Mouse (Mus musculus) heart, postnatal 14 days (tissue): ENCODE results near the gene Ccnk. TPM values are rescaled to one million over a fixed set of nuclear protein-coding genes. Genes with fewer than 3 reads are reported as not detected.

Experiments
- DNase-seq, 2 experiments: peaks; one replicate each; pipeline ENCODE4 v3.0.0; 2021 to 2022
- intact Hi-C: fragments of 180-260 bp; cut with DNase I; formaldehyde crosslinking; loops from one replicate; pipeline ENCODE4 v1.15.1; 2025
- total RNA-seq, 2 experiments: library from RNA; stranded (reverse); gene quantifications; 2 replicates each; pipeline ENCODE4 v1.2.3; 2021

The Ccnk gene
- total RNA-seq, 2 experiments from 2014 or later = 27.6 to 28.0 TPM

DNA sequence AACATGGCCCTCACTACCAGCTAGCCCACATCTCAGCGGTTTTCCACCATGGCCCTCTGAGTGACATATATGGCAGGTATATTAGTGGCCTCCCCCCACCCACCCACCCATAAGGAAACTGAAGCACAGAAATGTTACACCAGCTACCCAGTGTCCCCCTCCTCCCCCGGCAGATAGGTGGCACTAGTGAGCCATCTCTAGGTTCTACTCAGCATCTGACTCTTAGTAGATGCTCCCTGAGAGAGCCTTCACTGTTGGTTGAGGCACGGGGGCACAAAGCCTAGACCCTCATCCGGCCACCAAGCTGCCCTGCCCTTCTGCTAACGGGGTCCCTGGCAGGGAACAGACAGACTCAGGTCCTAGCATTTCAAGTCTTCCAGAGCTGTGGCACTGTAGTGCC, 38.2 kb downstream of the Ccnk start:
- intact Hi-C loops = loop anchor here (2.0 kb wide), 1 partner anchor 75 kb away; no protein-coding TSS in a partner anchor
- peak; percentile 75 to 80 for DNase-seq

DNA sequence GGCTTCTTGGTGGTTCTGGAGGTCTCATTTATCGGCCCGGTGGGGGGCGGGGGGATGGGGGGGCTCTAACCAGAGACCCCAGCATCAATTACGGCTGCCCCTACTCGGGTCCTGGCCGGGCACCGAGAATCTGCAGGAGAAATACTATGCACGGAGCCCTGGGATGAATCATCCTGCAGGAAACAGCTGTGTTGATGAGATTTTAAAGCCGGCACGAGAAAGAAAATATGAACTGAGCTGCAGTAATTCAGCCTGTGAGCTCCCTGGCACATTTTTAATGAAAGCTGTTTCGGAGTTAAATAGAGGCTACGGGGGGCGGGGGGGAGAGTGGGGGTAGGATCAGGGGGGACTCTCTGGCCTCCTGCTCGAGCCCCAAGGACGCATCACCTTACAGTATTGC, 39.8 kb downstream of the Ccnk start:
- no peak for DNase-seq

DNA sequence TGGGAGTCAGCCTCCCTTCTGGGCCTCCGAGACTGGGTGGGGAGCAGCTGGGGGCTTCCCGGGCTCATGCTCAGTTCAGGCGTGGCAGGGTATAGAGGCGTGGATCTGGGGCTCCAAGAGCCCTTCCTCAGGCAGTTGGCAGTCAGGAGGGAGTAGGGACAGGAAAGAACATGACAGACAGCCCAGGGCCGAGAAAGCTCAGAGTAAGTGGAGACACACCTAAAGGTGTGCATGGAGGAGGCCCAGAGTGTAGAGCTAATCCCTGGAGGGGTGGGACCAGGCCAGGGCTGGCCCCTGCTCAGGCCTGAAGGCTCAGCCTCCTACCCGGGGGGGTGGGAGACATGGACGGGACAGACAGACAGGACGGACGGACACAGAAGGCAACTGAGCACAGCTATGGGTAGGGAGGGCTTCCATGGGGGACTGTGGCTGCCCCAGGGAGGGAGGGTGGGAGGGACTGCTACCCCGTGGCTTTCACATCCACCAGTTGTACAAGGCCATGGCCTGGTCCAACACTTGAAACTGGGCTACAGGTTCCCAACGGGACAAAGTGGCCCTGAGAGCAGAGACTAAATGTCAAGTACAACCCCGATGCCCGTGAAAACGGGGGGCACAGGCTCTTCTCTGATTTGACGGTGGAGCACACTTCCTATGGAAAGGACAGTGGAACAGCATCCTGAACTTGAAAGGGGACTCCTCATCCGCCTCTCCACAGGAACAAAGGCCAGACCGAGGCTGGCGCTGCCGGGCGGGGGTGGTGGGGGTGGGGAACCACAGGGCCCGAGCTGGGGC, 40.6 kb downstream of the Ccnk start:
- no peak for DNase-seq
- intact Hi-C loops = no loop called here

More for the DNA sequence above, 39.8 kb downstream of the Ccnk start:
- intact Hi-C loops = no loop called here

DNA sequence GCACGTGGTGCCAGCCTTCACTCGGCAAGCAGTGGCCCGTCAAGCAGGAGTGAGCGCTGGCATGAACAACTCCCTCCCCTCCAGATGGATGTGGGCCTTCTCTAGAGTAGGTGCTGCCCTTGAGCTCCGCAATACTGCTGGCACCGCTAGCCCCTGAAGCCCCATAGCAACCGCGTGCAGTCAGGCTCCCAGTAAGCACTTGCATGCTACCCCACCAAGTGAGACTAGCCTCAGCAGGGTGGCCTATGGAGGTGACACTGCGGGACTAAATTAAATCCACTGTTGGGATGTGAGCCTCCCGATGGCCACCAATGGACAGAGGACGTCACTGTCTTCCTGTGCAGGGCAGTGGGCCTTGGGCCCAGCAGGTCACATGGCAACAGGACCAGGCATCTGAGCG, 41.2 kb downstream of the Ccnk start:
- intact Hi-C loops = no loop called here
- DNase-seq = no peak

DNA sequence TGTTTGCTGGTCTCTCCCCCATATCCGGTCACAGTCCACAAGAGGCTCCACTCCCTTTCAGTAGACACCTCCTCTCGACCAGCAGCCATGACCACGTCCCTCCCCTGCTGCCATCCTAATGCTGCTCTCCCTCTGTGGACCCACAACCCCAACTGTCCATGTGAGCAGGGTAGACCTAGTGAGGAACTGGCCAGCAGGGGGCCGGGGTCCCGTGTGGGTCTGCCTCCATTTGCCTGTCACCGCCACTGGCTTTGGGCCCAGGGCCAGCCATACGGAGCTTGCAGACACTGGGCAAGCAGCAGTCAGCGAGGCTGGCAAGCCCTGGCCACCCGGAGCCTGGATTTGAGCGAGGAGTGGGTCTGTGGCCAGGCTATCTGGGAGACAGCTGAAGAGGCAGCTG, 41.8 kb downstream of the Ccnk start:
- DNase-seq = no peak
- intact Hi-C loops = no loop called here

DNA sequence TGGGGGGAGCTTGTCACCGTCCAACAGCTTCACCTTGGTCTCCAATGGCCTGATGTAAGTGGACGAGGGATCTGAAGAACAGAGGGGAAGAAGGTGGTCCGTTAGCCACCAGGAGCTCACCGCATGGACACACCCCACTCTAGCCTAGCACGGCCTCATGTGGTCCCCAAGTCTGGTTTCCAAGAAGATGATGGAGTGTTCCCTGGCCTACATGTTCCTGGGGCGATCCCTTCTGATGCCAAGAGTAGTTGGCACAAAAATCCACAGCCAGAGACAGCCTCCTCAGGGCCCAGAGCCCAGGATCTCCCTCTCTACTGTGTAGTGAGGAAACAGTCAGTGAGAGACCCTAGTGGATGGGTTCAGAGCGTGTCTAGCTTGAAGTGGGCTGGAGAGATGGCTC, 42.3 kb downstream of the Ccnk start:
- intact Hi-C loops = loop anchor here (2.0 kb wide), 1 partner anchor 55 kb away; no protein-coding TSS in a partner anchor
- no peak for DNase-seq

DNA sequence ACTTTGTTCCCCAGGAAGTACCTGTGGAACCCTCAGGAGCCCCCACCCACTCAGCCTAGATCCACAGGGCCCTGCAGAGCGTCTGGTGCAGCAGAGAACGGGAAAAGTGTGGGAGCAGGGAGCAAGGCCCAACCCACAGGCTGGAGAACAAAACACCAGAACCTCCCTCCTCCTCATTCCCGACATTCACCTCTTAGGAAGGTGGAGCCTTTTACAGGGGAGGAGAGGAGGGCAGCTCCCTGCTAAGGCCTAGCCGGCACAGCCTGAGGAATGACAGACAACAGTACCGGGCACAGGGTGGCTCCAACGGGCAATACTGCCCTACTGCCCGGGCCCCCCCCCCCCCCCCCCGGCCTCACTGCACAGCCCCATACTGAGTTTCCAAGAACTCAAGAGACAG, 44.0 kb downstream of the Ccnk start:
- intact Hi-C loops = loop anchor here (2.0 kb wide), 1 partner anchor 53 kb away; no protein-coding TSS in a partner anchor

DNA sequence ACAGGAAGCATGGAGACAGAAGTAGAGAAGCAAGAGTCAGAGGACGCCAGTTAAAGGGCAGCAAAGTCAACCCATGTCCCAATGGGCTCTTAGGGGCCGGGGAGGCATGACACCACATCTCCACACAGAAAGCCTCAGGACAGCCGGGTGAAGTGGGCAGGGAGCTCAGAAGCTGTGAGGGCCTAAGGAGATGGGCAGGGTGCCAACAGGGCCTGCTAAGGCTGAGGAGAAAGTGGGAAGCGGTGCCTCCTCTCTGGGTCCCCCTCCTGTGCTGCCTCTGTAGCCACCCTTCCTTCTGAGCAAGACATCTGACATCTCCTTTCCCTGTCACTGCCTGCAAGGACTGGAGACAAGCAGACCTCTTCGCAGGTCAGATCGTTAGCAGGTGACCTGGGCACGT, 46.4 kb downstream of the Ccnk start:
- DNase-seq = no peak
- intact Hi-C loops = no loop called here

More for the DNA sequence above, 44.0 kb downstream of the Ccnk start:
- DNase-seq = no peak

DNA sequence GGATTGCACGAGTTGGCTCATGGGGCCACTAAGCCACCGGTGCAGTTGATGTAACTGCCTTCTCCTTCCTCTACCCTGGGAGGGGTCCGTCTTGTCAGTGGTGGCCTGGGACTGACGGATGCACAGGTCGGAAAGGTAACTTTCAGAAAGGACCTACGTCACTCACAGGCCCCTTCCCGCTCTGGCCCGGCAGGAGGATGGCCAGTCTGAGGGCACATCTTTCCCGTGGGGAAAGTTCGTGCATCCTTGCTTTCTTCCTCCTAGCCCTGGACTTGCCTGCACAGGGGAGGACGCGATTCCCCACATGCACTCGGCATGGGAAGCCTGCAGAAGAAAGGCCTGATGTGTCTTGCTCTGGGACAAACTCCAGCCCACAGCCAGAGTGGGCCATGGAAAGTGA, 46.8 kb downstream of the Ccnk start:
- intact Hi-C loops = no loop called here
- no peak for DNase-seq

DNA sequence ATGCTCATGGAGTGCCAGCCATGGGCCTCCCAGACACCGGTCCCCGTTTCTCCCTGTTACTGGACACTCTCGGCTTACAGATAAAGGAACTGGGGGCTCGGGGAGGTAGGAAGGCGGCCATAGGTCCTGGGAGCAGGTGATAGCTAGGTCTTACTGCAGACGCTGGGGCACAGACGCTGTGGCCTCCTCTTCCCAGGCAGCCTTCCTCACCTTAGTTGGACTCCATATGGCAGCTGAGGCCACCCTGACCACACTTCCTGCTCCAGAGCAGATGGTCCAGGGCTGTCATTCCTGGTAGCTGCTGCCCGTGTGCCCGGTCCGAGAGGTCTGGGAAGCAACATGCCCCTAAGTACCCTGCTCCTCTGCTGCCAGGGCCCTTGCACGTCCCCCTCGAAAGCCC, 47.6 kb downstream of the Ccnk start:
- DNase-seq = no peak
- intact Hi-C loops = no loop called here

DNA sequence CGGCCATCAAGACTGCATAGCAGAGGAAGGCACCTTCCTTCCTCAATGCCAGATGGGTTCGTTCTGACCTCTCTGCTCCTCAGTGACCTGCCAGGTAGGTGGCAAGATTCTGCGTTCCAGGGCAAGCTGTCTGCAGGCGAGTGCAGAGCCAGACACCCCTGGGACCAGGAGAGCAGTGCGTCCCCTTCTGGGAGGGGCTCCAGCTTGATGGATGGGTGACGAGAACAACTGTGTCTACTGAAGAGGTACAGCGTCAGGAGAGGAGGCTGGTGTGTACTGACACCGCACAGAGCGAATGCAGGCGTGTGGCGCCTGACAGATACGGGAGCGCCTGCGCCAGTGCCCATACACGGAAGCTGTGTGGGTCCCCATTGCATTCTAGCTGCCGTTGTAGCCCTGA, 48.1 kb downstream of the Ccnk start:
- DNase-seq = no peak
- intact Hi-C loops = no loop called here

DNA sequence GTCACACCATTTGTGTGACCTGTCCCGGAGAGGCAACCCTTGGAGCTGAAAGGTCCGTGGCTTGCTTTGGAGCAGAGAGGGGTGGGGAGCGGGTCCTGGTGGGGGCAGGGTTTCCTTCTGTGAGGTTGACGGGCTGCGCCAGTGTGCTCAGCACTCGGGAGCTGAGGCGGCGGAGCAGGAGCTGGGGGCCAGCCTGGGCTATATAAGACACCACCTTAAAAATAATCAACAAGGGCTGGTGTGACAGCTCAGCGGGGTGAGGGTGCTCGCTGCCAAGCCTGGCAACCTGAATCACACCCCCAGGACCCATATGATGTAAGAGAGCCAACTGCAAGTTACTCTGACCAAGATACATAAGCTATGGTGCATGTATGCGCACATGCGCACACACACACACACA, 50.7 kb downstream of the Ccnk start:
- no peak for DNase-seq
- intact Hi-C loops = no loop called here

DNA sequence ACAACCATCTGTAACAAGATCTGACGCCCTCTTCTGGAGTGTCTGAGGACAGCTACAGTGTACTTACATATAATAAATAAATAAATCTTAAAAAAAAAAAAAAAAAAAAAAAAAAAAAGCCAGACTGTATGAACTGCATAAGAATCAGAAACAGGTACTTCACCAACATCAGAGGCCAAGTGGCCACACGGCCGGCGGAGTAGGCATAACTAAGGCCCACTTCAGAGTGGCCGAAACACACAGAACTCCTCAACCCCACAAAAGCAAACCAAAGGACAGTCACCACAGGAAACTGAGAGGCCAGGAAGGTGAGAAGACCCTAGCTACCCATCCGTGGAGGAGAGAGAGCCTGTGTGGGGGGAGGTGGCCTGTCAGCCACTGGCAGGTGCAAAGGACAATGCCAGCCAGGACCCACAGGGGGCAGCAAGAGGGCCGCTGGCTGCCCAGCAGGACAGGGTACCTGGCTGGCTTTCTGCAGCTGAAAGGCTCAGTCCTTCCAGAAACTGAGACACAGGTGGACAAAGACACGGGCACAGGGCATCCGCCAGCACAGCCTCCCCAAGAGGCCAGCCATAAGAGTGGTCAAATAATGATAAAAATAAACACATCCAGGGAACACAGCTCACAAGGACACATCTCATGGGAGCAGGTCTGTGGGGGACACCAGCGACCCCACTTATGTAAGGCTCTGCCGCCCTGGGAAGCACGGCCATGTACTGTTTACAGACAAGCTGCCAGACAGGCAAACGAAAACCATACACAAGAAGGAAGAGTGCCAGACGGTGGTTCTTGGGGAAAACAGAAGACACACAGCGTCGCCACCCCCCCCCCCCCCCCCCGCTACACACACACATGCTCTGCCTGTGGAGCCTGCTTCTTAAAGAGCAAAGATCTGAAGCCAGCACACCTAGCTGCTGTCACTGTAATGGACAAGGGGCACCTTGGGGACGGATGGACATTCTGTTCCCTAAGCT, 51.7 kb downstream of the Ccnk start:
- intact Hi-C loops = no loop called here

DNA sequence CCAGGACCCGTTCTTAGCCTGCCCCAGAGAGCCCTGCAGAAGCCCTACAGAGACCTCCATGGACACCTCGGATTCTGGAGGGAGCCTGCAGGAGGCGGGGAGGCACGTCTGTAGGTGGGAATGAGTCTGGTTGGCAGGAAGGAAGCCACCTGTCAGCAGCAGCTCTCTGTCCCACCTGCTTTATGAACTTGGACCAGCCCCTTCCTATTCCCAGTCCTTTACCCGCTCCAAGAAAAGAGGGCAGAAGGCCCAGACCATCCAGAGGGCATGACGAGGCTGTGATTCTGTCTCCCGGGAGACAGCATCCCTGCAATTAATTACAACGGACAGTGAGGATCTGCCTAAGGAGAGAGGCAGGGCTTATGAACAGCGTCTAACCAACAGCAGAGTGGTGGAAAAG, 52.5 kb downstream of the Ccnk start:
- intact Hi-C loops = no loop called here
- no peak for DNase-seq

More for the DNA sequence above, 51.7 kb downstream of the Ccnk start:
- peak; percentile 69 to 78 for DNase-seq

DNA sequence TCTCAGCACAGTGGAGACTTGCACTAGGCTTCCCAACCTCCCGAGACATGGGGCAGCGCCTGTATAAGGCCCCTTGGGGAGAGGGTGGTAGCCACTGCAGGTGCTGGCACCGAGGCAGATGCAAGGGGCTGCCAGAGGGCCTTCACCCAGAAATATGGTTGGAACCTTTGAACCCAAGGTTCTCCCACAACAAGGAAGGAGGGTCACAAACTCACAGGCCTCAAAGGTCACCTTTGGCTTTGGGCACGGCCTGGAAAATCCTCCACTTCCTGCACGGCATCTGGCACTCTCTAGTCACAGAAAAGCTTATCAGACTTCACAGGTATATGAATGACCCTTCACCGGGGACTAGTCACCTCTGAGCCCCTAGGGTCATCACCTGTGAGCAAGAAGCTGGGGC, 54.4 kb downstream of the Ccnk start:
- intact Hi-C loops = no loop called here
- DNase-seq = no peak

DNA sequence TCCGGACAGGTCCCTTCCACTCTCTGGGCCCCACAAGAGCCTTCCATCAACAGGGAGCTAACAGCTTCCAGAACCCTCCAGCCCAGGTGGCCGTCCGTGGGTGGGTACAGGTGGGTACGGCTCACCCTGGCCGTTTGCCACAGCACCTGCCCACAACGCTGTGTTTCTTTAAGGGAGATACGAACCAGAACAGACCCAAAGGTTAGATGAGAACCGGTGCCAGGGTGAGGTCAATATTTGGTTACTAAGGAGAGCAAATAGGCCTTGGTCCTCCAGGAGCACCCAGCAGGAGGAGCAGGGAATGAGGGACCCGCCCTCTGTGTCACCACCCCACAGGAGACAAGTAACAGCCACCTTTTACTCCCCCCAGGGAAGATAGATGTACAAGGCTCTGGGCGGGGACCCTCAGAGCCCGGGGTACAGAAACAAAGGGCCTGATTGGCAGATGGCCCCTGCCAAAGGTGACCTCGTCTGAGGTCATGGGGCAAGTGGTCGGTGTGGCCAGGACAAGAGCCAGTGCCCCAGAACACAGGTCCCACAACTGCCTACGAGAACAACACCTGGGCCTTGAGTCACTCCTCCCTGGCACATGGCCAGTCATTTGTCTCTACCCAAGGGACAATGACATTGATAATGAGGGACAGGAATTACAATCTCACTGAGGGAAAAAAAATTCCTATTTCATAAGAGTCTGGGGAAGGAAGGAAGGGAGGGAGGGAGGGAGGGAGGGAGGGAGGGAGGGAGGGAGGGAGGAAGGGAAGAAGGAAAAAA, 55.6 kb downstream of the Ccnk start:
- no peak for DNase-seq
- intact Hi-C loops = loop anchor here (5.0 kb wide), 1 partner anchor 37 kb away; no protein-coding TSS in a partner anchor

DNA sequence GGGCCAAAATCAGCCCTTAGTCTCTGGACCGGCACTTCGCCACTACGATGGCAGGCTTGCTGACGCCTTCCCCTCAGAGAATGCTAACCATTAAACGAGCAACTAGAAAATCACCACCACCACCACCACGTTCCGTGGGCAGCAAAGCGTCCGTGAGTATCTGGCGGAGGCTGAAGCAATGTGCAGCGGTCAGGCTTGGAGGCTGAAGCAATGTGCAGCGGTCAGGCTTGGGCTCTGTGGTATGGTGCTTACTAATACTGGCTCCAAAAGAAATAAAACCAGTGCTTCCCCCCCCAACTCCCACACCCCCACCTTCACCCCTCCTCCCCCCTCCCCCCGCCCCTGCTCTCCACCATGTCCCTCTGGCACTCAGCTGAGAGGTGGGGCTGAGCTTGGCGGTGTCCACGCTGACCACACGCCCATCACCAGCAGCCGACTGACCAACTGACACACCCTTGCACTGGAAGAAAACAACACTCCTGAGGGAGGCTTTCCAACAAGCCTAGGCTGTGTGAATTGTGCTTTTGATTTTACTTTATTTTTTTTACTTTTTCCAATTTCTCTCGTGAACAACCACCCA, 56.7 kb downstream of the Ccnk start:
- DNase-seq = no peak
- intact Hi-C loops = loop anchor here (5.0 kb wide), 1 partner anchor 36 kb away; no protein-coding TSS in a partner anchor

DNA sequence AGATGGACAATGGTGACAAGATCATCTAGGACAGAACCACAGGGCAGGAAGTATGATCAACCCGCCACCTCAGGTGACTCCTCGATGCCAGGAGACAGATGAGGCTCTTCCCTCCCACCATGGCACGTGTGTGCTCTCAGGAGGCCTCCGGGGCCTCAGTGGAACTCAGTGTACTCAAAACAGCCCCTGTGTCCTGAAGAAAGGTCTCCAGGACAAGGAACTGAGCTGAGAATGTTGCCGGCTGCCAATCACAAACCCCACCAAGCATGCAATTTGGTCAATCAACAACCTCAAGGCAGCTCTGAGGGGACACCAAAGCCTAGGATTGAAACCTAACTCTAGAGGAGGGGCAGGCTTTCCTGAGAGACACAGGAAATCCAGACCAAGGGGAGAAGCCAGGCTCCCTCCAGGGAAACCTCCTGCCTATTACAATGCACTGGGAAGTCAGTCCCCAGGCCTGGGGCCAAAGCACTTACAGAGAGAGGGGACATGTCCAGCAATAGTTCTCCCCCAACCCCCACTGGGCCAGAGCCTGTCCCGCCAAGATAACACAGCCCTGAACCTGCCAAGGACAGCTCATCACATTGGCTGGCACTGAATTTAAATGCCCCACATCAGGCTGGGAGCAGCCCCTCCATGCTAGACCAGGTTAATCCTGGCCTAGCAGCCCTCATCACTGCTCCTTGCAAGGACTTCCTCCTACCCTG, 58.1 kb downstream of the Ccnk start:
- DNase-seq = peak; percentile 73 to 83
- intact Hi-C loops = loop anchor here (5.0 kb wide), 1 partner anchor 35 kb away; no protein-coding TSS in a partner anchor

DNA sequence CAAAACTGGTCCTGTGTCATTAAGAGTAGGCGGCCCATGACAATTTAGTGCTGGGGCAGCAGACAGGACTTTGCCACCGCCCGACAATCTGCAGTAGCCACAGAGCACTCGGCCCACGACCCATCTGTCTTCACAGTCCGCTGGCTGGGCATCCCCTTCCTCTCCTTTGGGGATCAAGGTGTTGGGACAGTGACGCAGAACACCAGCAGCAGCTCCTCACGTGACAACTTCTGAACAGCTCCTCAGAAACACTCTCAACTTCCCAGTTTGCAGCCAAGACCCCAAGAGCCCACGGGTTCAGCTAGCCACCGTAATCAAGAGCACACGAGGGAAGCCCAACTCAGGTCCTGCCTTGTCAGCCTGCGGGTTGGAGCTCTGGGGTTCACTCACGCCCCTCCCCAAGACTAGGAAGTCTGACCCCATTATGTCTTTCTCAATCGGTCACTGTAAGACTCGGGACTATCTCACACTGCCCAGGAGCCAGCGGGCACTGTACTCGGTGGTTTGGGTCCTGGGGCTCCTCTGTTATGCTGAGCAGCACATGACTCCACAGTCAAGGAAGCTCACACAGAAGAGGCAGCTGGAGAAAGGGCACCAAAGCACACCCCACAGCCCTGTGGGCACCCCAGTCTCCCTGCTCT, 59.1 kb downstream of the Ccnk start:
- DNase-seq = no peak
- intact Hi-C loops = loop anchor here (5.0 kb wide), 1 partner anchor 34 kb away; no protein-coding TSS in a partner anchor
